Mouse (Mus musculus) C2C12 (cell line): ENCODE data around the gene Tril.

Source experiments
- CEBPB ChIP-seq: IDR thresholded peaks from one replicate; pipeline ENCODE4 v1.6.1; 2011; ENCODE audit warnings: low read depth, mild to moderate bottlenecking, control low read depth, moderate library complexity
- CTCF ChIP-seq: IDR thresholded peaks from one replicate; pipeline ENCODE4 v1.5.1; 2011; ENCODE audit not compliant: control insufficient read depth, insufficient read depth, insufficient read length
- FOSL1 ChIP-seq: IDR thresholded peaks from one replicate; pipeline ENCODE4 v1.8.0; 2011; ENCODE audit warnings: mild to moderate bottlenecking, low read length; ENCODE audit not compliant: poor library complexity, insufficient read depth, severe bottlenecking
- MAX ChIP-seq: IDR thresholded peaks from one replicate; pipeline ENCODE4 v1.6.1; 2011; ENCODE audit warnings: mild to moderate bottlenecking, control low read depth
- MYOD1 ChIP-seq: IDR thresholded peaks from one replicate; pipeline ENCODE4 v1.6.1; 2011; ENCODE audit warnings: low read depth; ENCODE audit not compliant: control insufficient read depth, insufficient read length
- MYOG ChIP-seq: IDR thresholded peaks from one replicate; pipeline ENCODE4 v1.6.1; 2011; ENCODE audit not compliant: control insufficient read depth, insufficient read length; ENCODE audit errors: extremely low read depth
- USF1 ChIP-seq: IDR thresholded peaks from one replicate; pipeline ENCODE4 v1.6.1; 2011; ENCODE audit warnings: low read depth, mild to moderate bottlenecking, control low read depth, moderate library complexity

DNA sequence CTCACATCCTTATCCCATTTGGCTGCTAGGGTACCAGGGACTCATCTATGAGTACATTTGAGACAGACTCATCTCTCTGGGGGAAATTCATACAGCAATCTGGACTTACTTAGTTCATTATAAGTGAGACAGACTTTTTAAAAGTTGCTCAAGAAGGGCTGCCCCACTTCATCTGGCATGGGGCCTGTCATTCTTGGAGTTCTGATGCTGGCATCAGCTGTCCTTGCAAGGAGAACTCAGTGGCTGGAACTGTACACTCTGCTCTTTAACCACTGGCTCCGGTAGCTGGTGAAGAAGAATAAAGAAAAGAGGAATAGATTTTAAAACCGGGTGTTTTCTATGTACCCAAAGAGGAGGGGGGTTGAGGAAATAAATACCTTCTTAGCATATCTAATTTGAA, 36.1 kb upstream of the Tril start:
- no peak for TF ChIP-seq CTCF
- no peak for TF ChIP-seq MAX
- TF ChIP-seq FOSL1: no peak
- no peak for TF ChIP-seq CEBPB
- no peak for TF ChIP-seq MYOG
- no peak for TF ChIP-seq MYOD1
- no peak for TF ChIP-seq USF1
